Mouse (Mus musculus): ENCODE results near the gene Pigw. TPM values are rescaled to one million over a fixed set of nuclear protein-coding genes. Genes with fewer than 3 reads are reported as not detected.

Pigw gene
- total and polyA plus RNA-seq, 2 experiments = 1.5 to 4.8 TPM

DNA sequence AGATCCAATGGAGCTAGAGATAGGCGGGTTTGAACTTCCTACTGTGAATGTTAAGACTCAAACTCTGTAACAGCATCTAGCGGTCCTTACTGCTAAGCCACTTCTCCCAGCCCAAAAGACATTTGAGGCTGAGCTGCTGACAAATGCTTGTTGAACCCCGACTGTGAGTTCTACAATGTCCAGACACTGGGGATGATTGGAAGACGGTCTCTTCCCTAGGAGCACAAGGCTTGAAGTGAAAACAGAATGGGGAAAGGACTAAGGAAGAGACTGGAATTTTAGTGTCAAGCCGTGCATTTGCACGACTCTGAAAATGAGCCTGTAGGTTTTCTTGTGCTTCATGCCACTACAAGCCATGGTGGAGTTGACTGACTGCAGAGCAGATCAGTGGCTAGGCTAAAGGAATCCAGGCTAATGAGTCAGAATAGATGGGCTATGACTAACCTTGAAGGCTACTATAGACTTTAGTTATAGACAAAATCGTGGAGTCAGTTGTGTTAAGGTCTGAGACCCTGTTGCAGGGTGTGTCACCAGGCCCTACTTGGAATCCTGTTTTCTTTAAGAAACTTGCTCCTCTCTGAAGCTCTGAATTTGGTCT, 36.7 kb upstream of the Pigw start:
- H3K36me3 ChIP-seq (ENCODE audit: control insufficient read depth, insufficient read depth, low read length) = peaks cover 2% of the 10 kb centered on the region; the same call in 1 of the 2 replicates
- H3K79me2 ChIP-seq (ENCODE audit: control insufficient read depth, insufficient read depth, low read length) = peaks cover 4% of the 10 kb centered on the region
- H3K27me3 ChIP-seq (ENCODE audit: control insufficient read depth, insufficient read depth, low read length) = no peaks in the 10 kb centered on the region
- WGBS = 63% methylated on average over 7 of the region's 7 CpGs
- no peak overlapping the region for H3K27ac ChIP-seq (replicated peaks; ENCODE audit: insufficient read depth, low read depth, low read length)
- no peak overlapping the region for H3K9ac ChIP-seq (ENCODE audit: low read depth, low read length)
- H3K4me1 ChIP-seq (ENCODE audit: control insufficient read depth, insufficient read depth, low read length) = no peaks in the 10 kb centered on the region; the same call in 1 of the 2 replicates
- no peak overlapping the region for H3K4me3 ChIP-seq (ENCODE audit: insufficient read depth, low read depth, low read length)
- no peak for TF ChIP-seq POLR2A (IDR thresholded peaks at IDR 0.05; ENCODE audit: extremely low read depth, insufficient read depth, low read length)
- no peak for DNase-seq (ENCODE audit: extremely low read depth, low read depth, low spot score)

DNA sequence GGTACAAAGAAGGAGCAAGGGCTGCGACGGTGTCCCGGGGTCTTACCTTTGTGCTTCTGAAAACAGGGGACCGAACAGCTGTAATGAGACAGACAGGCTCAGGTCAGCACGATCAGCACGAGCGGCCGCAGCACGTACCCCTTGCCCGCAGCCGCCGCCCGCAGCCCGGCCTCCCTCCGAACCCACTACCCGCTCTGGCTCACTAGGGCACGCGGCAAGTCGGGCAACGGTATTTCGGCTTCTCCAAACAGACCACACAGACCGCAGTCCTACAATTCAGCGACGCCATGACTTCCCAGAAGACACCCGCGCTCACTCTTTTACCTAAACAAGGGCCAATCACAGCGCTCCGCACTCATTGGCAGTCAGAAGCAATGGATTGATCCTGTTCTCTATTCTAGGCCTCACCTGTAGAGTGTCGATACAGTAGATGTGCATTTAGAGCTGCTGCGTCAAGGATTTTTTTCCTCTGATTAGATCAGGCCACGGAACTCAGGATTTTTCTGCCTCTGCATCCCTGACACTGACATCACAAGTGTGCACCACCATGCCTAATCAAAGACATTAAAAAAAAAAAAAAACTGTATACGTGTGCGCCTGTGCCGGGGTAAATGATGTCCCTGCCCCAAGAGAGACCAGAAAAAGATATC, 36.1 kb upstream of the Pigw start, which contains the start of gene Znhit3:
Gene Znhit3 (minus strand): TSS at position 314 of the 650 bp plus-strand sequence.
- Histone ChIP-seq H3K27me3 (ENCODE audit: control insufficient read depth, insufficient read depth, low read length) (no peaks in the 10 kb centered on the region), H3K79me2 (ENCODE audit: control insufficient read depth, insufficient read depth, low read length) (peaks cover 4% of the 10 kb centered on the region), H3K27ac (replicated peaks; ENCODE audit: insufficient read depth, low read depth, low read length) (no peak within 1 kb of the TSS; the same call in 1 of the 2 replicates), H3K4me1 (ENCODE audit: control insufficient read depth, insufficient read depth, low read length) (no peaks in the 10 kb centered on the region; the same call in 1 of the 2 replicates), H3K36me3 (ENCODE audit: control insufficient read depth, insufficient read depth, low read length) (peaks cover 6% of the 10 kb centered on the region; the same call in 1 of the 2 replicates), H3K9ac (ENCODE audit: low read depth, low read length) (peak within 1 kb of the TSS; percentile 98), H3K4me3 (ENCODE audit: insufficient read depth, low read depth, low read length) (peak within 1 kb of the TSS; percentile 99)
- peak; percentile 89 for DNase-seq (ENCODE audit: extremely low read depth, low read depth, low spot score)
- WGBS = 3% methylated on average over 34 of the region's 34 CpGs
- TF ChIP-seq POLR2A (IDR thresholded peaks at IDR 0.05; ENCODE audit: extremely low read depth, insufficient read depth, low read length) = peak; percentile 41; the same call in 1 of the 2 replicates
- no peak for TF ChIP-seq CTCF (IDR thresholded peaks at IDR 0.05; ENCODE audit: low read depth, low read length)

DNA sequence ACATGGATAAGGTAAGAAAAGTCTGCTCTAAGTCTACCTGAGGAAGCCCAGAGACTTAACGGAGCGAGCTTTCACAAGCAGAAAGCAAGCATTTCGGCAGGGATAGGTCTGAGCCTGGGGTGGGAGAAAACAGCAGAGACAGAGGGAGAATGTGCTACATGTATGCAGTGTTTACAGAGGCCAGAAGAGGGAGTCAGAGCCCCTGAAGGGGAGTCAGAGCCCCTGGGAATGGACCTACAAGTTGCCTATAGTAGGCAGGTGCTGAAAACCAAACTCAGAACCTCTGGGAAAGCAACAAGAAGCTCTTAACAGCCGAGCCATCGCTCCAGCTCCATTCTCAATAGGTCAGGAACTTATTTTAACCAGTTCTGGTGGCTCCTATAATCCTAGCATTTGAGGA, 34.6 kb upstream of the Pigw start:
- no peaks in the 10 kb centered on the region; the same call in 1 of the 2 replicates for H3K4me1 ChIP-seq (ENCODE audit: control insufficient read depth, insufficient read depth, low read length)
- WGBS = 86% methylated on average over 5 of the region's 5 CpGs
- no peak overlapping the region for H3K4me3 ChIP-seq (ENCODE audit: insufficient read depth, low read depth, low read length)
- peaks cover 4% of the 10 kb centered on the region for H3K79me2 ChIP-seq (ENCODE audit: control insufficient read depth, insufficient read depth, low read length)
- H3K9ac ChIP-seq (ENCODE audit: low read depth, low read length) = no peak overlapping the region
- H3K27me3 ChIP-seq (ENCODE audit: control insufficient read depth, insufficient read depth, low read length) = no peaks in the 10 kb centered on the region
- H3K36me3 ChIP-seq (ENCODE audit: control insufficient read depth, insufficient read depth, low read length) = peaks cover 11% of the 10 kb centered on the region
- TF ChIP-seq POLR2A (IDR thresholded peaks at IDR 0.05; ENCODE audit: extremely low read depth, insufficient read depth, low read length) (no peak), CTCF (IDR thresholded peaks at IDR 0.05; ENCODE audit: low read depth, low read length) (no peak)
- DNase-seq (ENCODE audit: extremely low read depth, low read depth, low spot score) = no peak
- H3K27ac ChIP-seq (replicated peaks; ENCODE audit: insufficient read depth, low read depth, low read length) = no peak overlapping the region

DNA sequence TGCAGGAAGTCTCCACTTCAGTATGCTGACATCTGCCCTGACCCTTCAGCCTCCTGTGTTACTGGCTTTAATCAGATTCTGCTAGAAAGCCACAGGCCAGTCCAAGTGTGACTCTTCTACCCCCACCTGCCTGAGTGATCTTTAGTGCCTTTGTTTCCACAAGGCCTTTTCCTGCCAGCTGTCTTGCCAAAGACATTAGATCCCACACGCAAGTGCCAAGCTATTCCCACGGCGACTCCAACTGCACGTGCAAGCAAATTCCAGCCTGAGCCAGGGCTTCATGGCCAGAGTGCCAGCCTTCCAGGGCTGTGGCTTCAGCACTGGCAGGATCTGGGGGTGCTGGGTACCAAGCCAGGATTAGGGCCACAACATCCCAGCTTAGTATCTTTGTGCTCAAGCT, 30.3 kb upstream of the Pigw start:
- H3K4me3 ChIP-seq (ENCODE audit: insufficient read depth, low read depth, low read length) = no peak overlapping the region
- H3K36me3 ChIP-seq (ENCODE audit: control insufficient read depth, insufficient read depth, low read length) = peaks cover 23% of the 10 kb centered on the region
- no peak for DNase-seq (ENCODE audit: extremely low read depth, low read depth, low spot score)
- H3K79me2 ChIP-seq (ENCODE audit: control insufficient read depth, insufficient read depth, low read length) = no peaks in the 10 kb centered on the region
- no peaks in the 10 kb centered on the region for H3K27me3 ChIP-seq (ENCODE audit: control insufficient read depth, insufficient read depth, low read length)
- TF ChIP-seq POLR2A (IDR thresholded peaks at IDR 0.05; ENCODE audit: extremely low read depth, insufficient read depth, low read length) (no peak), CTCF (IDR thresholded peaks at IDR 0.05; ENCODE audit: low read depth, low read length) (no peak)
- H3K27ac ChIP-seq (replicated peaks; ENCODE audit: insufficient read depth, low read depth, low read length) = no peak overlapping the region
- H3K4me1 ChIP-seq (ENCODE audit: control insufficient read depth, insufficient read depth, low read length) = no peaks in the 10 kb centered on the region; the same call in 1 of the 2 replicates
- H3K9ac ChIP-seq (ENCODE audit: low read depth, low read length) = no peak overlapping the region
- WGBS = 40% methylated on average over 4 of the region's 4 CpGs

- no peaks in the 10 kb centered on the region for H3K4me1 ChIP-seq (ENCODE audit: control insufficient read depth, insufficient read depth, low read length)
- 92% methylated on average over 6 of the region's 6 CpGs for WGBS
- peaks cover 23% of the 10 kb centered on the region for H3K36me3 ChIP-seq (ENCODE audit: control insufficient read depth, insufficient read depth, low read length)
- no peaks in the 10 kb centered on the region for H3K79me2 ChIP-seq (ENCODE audit: control insufficient read depth, insufficient read depth, low read length)
- no peak overlapping the region for H3K27ac ChIP-seq (replicated peaks; ENCODE audit: insufficient read depth, low read depth, low read length)
- H3K9ac ChIP-seq (ENCODE audit: low read depth, low read length) = no peak overlapping the region
- H3K27me3 ChIP-seq (ENCODE audit: control insufficient read depth, insufficient read depth, low read length) = no peaks in the 10 kb centered on the region
- no peak overlapping the region for H3K4me3 ChIP-seq (ENCODE audit: insufficient read depth, low read depth, low read length)
- DNase-seq (ENCODE audit: extremely low read depth, low read depth, low spot score) = no peak
- TF ChIP-seq CTCF (IDR thresholded peaks at IDR 0.05; ENCODE audit: low read depth, low read length) (no peak), POLR2A (IDR thresholded peaks at IDR 0.05; ENCODE audit: extremely low read depth, insufficient read depth, low read length) (no peak)
These were observed 28.4 kb upstream of the Pigw start for GRCm38 (mm10) chr11:84908480-84908879.

- H3K4me3 ChIP-seq (ENCODE audit: insufficient read depth, low read depth, low read length) = no peak overlapping the region
- no peaks in the 10 kb centered on the region for H3K4me1 ChIP-seq (ENCODE audit: control insufficient read depth, insufficient read depth, low read length)
- no peak overlapping the region for H3K27ac ChIP-seq (replicated peaks; ENCODE audit: insufficient read depth, low read depth, low read length)
- H3K9ac ChIP-seq (ENCODE audit: low read depth, low read length) = no peak overlapping the region
- no peak for DNase-seq (ENCODE audit: extremely low read depth, low read depth, low spot score)
- H3K36me3 ChIP-seq (ENCODE audit: control insufficient read depth, insufficient read depth, low read length) = peaks cover 32% of the 10 kb centered on the region
- WGBS = 87% methylated on average over 3 of the region's 3 CpGs
- no peak for TF ChIP-seq CTCF (IDR thresholded peaks at IDR 0.05; ENCODE audit: low read depth, low read length)
- TF ChIP-seq POLR2A (IDR thresholded peaks at IDR 0.05; ENCODE audit: extremely low read depth, insufficient read depth, low read length) = no peak
- H3K79me2 ChIP-seq (ENCODE audit: control insufficient read depth, insufficient read depth, low read length) = no peaks in the 10 kb centered on the region
- no peaks in the 10 kb centered on the region for H3K27me3 ChIP-seq (ENCODE audit: control insufficient read depth, insufficient read depth, low read length)
These were observed 27.0 kb upstream of the Pigw start for GRCm38 (mm10) chr11:84907081-84907480.
